Mouse (Mus musculus): Measurements from ENCODE around the gene Aacs.

DNA sequence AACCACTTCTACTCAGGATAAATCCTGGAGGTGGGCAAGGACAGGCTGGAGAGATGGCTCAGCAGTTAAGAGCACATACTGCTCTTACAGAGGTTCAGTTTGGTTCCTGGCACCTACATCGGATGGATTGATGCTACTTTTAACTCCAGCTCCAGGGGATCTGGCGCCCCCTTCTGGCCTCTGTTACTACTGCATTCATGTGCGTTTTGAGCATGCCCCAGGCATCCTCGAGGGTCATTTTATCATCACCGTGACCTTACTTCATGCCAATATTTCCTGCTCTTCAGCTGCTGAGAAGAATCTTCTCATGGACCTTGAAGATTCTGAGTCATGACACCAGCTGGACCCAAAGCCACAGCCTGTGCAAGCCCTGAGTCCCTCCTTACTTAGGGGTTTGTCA lies 49.9 kb downstream of the Aacs start:
- no peak for TF ChIP-seq CTCF (IDR thresholded peaks at IDR 0.05; ENCODE audit: control insufficient read depth, insufficient read depth, insufficient read length)
- no peak for TF ChIP-seq MYOD1 (IDR thresholded peaks at IDR 0.05; ENCODE audit: control insufficient read depth, insufficient read length, low read depth)
- no peak for TF ChIP-seq FOSL1 (IDR thresholded peaks at IDR 0.05; ENCODE audit: insufficient read depth, low read length, poor library complexity, severe bottlenecking)
